Mouse (Mus musculus) cerebellum, adult 2 months (tissue): Measurements from ENCODE around the gene Aurkb.

ENCODE experiments used
- CTCF ChIP-seq: fragments of 200-500 bp; IDR thresholded peaks from 2 replicates; pipeline ENCODE4 v1.5.1; 2011; ENCODE audit warnings: low read depth, mild to moderate bottlenecking, control low read depth, low read length, moderate library complexity, borderline replicate concordance; ENCODE audit not compliant: insufficient read depth
- POLR2A ChIP-seq: fragments of 200-500 bp; IDR thresholded peaks from 2 replicates; pipeline ENCODE4 v1.6.1; 2011; ENCODE audit warnings: low read length, control low read depth, borderline replicate concordance; ENCODE audit not compliant: insufficient read depth

DNA sequence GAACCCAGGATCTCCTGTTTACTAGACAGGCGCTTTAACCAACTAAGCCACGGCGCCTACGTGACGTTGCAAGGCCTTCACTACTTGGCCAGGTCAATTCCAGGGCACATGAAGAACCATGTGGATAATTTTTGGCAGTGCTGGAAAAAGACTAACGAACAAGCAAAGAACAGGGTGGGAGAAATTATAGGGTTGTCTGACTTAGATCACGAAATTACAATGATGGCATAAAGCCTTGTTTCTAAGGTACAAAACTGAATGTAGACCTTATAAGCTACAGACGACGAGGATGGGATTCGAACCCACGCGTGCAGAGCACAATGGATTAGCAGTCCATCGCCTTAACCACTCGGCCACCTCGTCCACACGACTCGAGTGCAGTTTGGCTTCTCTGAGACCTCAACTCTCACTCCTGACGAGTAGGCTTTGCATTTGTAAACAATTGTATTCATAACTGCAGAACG lies 17.3 kb downstream of the Aurkb start:
- TF ChIP-seq POLR2A (no peak), CTCF (no peak)
